Mouse (Mus musculus) cerebellum, adult 2 months (tissue): ENCODE data around the gene Lpar4.

Experiments used
- CTCF ChIP-seq: fragments of 200-500 bp; IDR thresholded peaks from 2 replicates; pipeline ENCODE4 v1.5.1; 2011; ENCODE audit warnings: low read depth, mild to moderate bottlenecking, control low read depth, low read length, moderate library complexity, borderline replicate concordance; ENCODE audit not compliant: insufficient read depth
- POLR2A ChIP-seq: fragments of 200-500 bp; IDR thresholded peaks from 2 replicates; pipeline ENCODE4 v1.6.1; 2011; ENCODE audit warnings: low read length, control low read depth, borderline replicate concordance; ENCODE audit not compliant: insufficient read depth

GRCm38 (mm10) chrX:106924572-106924971, 4.1 kb downstream of the Lpar4 start:
- TF ChIP-seq CTCF (no peak), POLR2A (no peak)
